Mouse (Mus musculus) layer of hippocampus, adult 2 months (tissue): ENCODE measurements around the gene Fkbpl. TPM values are rescaled to one million over a fixed set of nuclear protein-coding genes. Genes with fewer than 3 reads are reported as not detected.
A peak's percentile ranks its signal among the peaks of the same experiment; 100 is the strongest.

Experiments
- DNase-seq, 2 experiments: peaks; one replicate each; pipeline ENCODE4 v3.0.0; 2022; ENCODE audit warnings: low spot score in 2 of 2
- H3K27ac ChIP-seq: fragments of 200-600 bp; 2 replicates; pipeline ENCODE4 v1.8.1; 2022
- H3K4me3 ChIP-seq: fragments of 200-600 bp; 2 replicates; pipeline ENCODE4 v1.8.1; 2022; ENCODE audit warnings: mild to moderate bottlenecking
- CTCF ChIP-seq: fragments of 200-600 bp; conservative IDR thresholded peaks from 2 replicates; pipeline ENCODE4 v1.8.1; 2022; ENCODE audit warnings: antibody characterized with exemption, mild to moderate bottlenecking, moderate library complexity
- total RNA-seq, 2 experiments: library from RNA; stranded (reverse); gene quantifications; 2 replicates each; pipeline ENCODE4 v1.2.3; 2021

Gene Fkbpl
- total RNA-seq, 2 experiments from 2014 or later = 16.2 to 18.8 TPM

GRCm38 (mm10) chr17:34655160-34655559, 10.6 kb downstream of the Fkbpl start:
- TF ChIP-seq CTCF = no peak
- DNase-seq = no peak
- no peak overlapping the region for H3K4me3 ChIP-seq
- H3K27ac ChIP-seq = peak overlapping the region; percentile 83

- peak in 1 of 2 experiments; percentile 68 for DNase-seq
- H3K4me3 ChIP-seq = no peak overlapping the region
- TF ChIP-seq CTCF = peak; percentile 55
- H3K27ac ChIP-seq = peak overlapping the region; percentile 83
Measured at GRCm38 (mm10) chr17:34655581-34655991, 11.0 kb downstream of the Fkbpl start.

- Histone ChIP-seq H3K27ac (peak overlapping the region; percentile 83), H3K4me3 (no peak overlapping the region)
- no peak for TF ChIP-seq CTCF
- DNase-seq = no peak
Measured at GRCm38 (mm10) chr17:34656666-34657065, 12.1 kb downstream of the Fkbpl start.

GRCm38 (mm10) chr17:34657271-34657670, 12.7 kb downstream of the Fkbpl start:
- Histone ChIP-seq H3K27ac (no peak overlapping the region), H3K4me3 (no peak overlapping the region)
- TF ChIP-seq CTCF = no peak
- DNase-seq = no peak

- no peak for DNase-seq
- TF ChIP-seq CTCF = no peak
- no peak overlapping the region for H3K4me3 ChIP-seq
Measured at GRCm38 (mm10) chr17:34658145-34658544, 13.6 kb downstream of the Fkbpl start.

GRCm38 (mm10) chr17:34658591-34658990, 14.0 kb downstream of the Fkbpl start:
- H3K27ac ChIP-seq = no peak overlapping the region
- DNase-seq = no peak
- H3K4me3 ChIP-seq = no peak overlapping the region
- no peak for TF ChIP-seq CTCF

More at GRCm38 (mm10) chr17:34658145-34658544, 13.6 kb downstream of the Fkbpl start:
- H3K27ac ChIP-seq = no peak overlapping the region

GRCm38 (mm10) chr17:34659181-34659896, 14.8 kb downstream of the Fkbpl start:
- DNase-seq = no peak
- Histone ChIP-seq H3K4me3 (no peak overlapping the region), H3K27ac (peak overlapping the region; percentile 28; the same call in 1 of the 2 replicates)
- no peak for TF ChIP-seq CTCF

- no peak for TF ChIP-seq CTCF
- peak overlapping the region; percentile 28; the same call in 1 of the 2 replicates for H3K27ac ChIP-seq
- H3K4me3 ChIP-seq = no peak overlapping the region
- DNase-seq = no peak
Measured at GRCm38 (mm10) chr17:34659897-34660214, 15.3 kb downstream of the Fkbpl start.

- peak overlapping the region; percentile 14 for H3K4me3 ChIP-seq
- no peak for TF ChIP-seq CTCF
- DNase-seq = no peak
- peak overlapping the region; percentile 76 for H3K27ac ChIP-seq
Measured at GRCm38 (mm10) chr17:34660259-34660820, 15.8 kb downstream of the Fkbpl start.

- Histone ChIP-seq H3K4me3 (peak overlapping the region; percentile 14), H3K27ac (peak overlapping the region; percentile 76)
- TF ChIP-seq CTCF = no peak
- DNase-seq = no peak
Measured at GRCm38 (mm10) chr17:34661121-34661591, 16.6 kb downstream of the Fkbpl start.

GRCm38 (mm10) chr17:34662468-34662867, 17.9 kb downstream of the Fkbpl start:
- TF ChIP-seq CTCF = no peak
- Histone ChIP-seq H3K27ac (no peak overlapping the region), H3K4me3 (no peak overlapping the region)
- DNase-seq = no peak

- no peak for TF ChIP-seq CTCF
- DNase-seq = no peak
- Histone ChIP-seq H3K4me3 (no peak overlapping the region), H3K27ac (no peak overlapping the region)
Measured at GRCm38 (mm10) chr17:34662978-34663377, 18.4 kb downstream of the Fkbpl start.

- TF ChIP-seq CTCF = no peak
- Histone ChIP-seq H3K4me3 (no peak overlapping the region), H3K27ac (no peak overlapping the region)
- DNase-seq = no peak
Measured at GRCm38 (mm10) chr17:34663558-34663957, 19.0 kb downstream of the Fkbpl start.

GRCm38 (mm10) chr17:34664472-34664871, 19.9 kb downstream of the Fkbpl start:
- no peak overlapping the region for H3K27ac ChIP-seq
- TF ChIP-seq CTCF = no peak
- no peak overlapping the region for H3K4me3 ChIP-seq
- no peak for DNase-seq
